In the genomic region with DNA sequence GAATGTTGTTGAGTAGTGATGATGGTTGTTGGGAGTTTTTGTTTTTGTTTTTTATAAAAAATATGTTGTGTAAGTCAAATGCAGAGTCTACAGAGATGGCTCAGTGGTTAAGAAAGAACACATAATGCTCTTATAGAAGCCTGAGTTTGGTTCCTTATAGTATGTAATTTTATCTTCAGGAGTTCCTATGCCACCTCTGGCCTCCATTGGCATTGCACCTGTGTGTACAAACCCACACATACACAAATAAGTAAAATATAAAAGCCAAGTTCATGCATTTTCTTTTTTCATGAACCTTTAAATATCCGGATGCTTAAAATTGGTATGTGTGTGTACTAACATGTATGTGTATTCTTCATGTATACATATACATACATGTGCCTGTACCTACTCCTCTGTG, we compare ENCODE assay signal across 30 mouse cellular contexts. TPM values are rescaled to one million over a fixed set of nuclear protein-coding genes. Genes with fewer than 3 reads are reported as not detected.
DNase-seq lines count a peak whose midpoint lies in the region; ATAC-seq and TF ChIP-seq lines count a peak whose summit lies in the region.
"Had no signal": no experiment of that assay in that cellular context is flagged by ENCODE, and none has a peak within 500 bp of the region (broad histone marks: within the 10 kb centered on the region; RNA-seq: fewer than 3 reads in every experiment).

No protein-coding gene starts in this region.

- H3K4me2 ChIP-seq in intestine, postnatal 0 days (replicated peaks; ENCODE audit: low read depth) = no peak overlapping the region
- H3K4me2 ChIP-seq in intestine, embryonic 16.5 days (ENCODE audit: low read depth, low read length) = no peak overlapping the region
- H3K4me2 ChIP-seq: embryonic facial prominence, embryonic 13.5 days; forebrain, embryonic 12.5 days; forebrain, embryonic 15.5 days; heart, embryonic 13.5 days; hindbrain, embryonic 12.5 days; hindbrain, embryonic 15.5 days had no signal

- H3K27ac ChIP-seq in intestine, postnatal 0 days (ENCODE audit: low read depth, low read length) = no peak overlapping the region
- H3K27ac ChIP-seq in intestine, embryonic 16.5 days (ENCODE audit: low read length) = no peak overlapping the region
- no peak overlapping the region for H3K27ac ChIP-seq in left cerebral cortex, adult 2 months
- no peak overlapping the region for H3K27ac ChIP-seq in hindbrain, embryonic 10.5 days
- H3K27ac ChIP-seq: embryonic facial prominence, embryonic 10.5 days; embryonic facial prominence, embryonic 13.5 days; forebrain, embryonic 12.5 days; forebrain, embryonic 15.5 days; heart, embryonic 10.5 days; heart, embryonic 13.5 days; hindbrain, embryonic 12.5 days; hindbrain, embryonic 15.5 days had no signal

- no peaks in the 10 kb centered on the region for H3K9me3 ChIP-seq in intestine, postnatal 0 days (ENCODE audit: control insufficient read depth)
- no peaks in the 10 kb centered on the region for H3K9me3 ChIP-seq in intestine, embryonic 16.5 days (ENCODE audit: control insufficient read depth, low read length)
- no peaks in the 10 kb centered on the region for H3K9me3 ChIP-seq in E14TG2a.4 (ENCODE audit: low read length)
- no peaks in the 10 kb centered on the region for H3K9me3 ChIP-seq in hindbrain, embryonic 10.5 days
- H3K9me3 ChIP-seq: embryonic facial prominence, embryonic 10.5 days; embryonic facial prominence, embryonic 13.5 days; forebrain, embryonic 12.5 days; forebrain, embryonic 15.5 days; G1E; heart, embryonic 10.5 days; heart, embryonic 13.5 days; hindbrain, embryonic 12.5 days; hindbrain, embryonic 15.5 days had no signal

- no peak overlapping the region for H3K4me3 ChIP-seq in intestine, postnatal 0 days (ENCODE audit: low read depth, low read length)
- no peak overlapping the region for H3K4me3 ChIP-seq in intestine, embryonic 16.5 days (ENCODE audit: low read length)
- no peak overlapping the region for H3K4me3 ChIP-seq in left cerebral cortex, adult 2 months
- H3K4me3 ChIP-seq in E14TG2a.4 (replicated peaks; ENCODE audit: low read length) = no peak overlapping the region
- no peak overlapping the region for H3K4me3 ChIP-seq in hindbrain, embryonic 10.5 days
- H3K4me3 ChIP-seq: embryonic facial prominence, embryonic 10.5 days; embryonic facial prominence, embryonic 13.5 days; erythroblast, embryonic 14.5 days; forebrain, embryonic 12.5 days; forebrain, embryonic 15.5 days; heart, embryonic 10.5 days; heart, embryonic 13.5 days; hindbrain, embryonic 12.5 days; hindbrain, embryonic 15.5 days had no signal

- H3K36me3 ChIP-seq in intestine, postnatal 0 days (ENCODE audit: control insufficient read depth, insufficient read depth) = peaks cover 65% of the 10 kb centered on the region
- peaks cover 33% of the 10 kb centered on the region for H3K36me3 ChIP-seq in intestine, embryonic 16.5 days (ENCODE audit: control insufficient read depth, insufficient read depth, low read length)
- H3K36me3 ChIP-seq in E14TG2a.4 (ENCODE audit: insufficient read depth, low read length) = peaks cover 93% of the 10 kb centered on the region
- peaks cover 97% of the 10 kb centered on the region for H3K36me3 ChIP-seq in hindbrain, embryonic 10.5 days

- ATAC-seq in intestine, postnatal 0 days = no peak
- no peak for ATAC-seq in intestine, embryonic 16.5 days
- ATAC-seq: activated CD4-positive, CD25-positive, alpha-beta regulatory T cell, adult 4 months; forebrain, embryonic 15.5 days had no signal

- no peaks in the 10 kb centered on the region for H3K27me3 ChIP-seq in intestine, postnatal 0 days (replicated peaks; ENCODE audit: control insufficient read depth, insufficient read depth, low read length)
- H3K27me3 ChIP-seq in intestine, embryonic 16.5 days (replicated peaks; ENCODE audit: control insufficient read depth, insufficient read depth, low read length) = no peaks in the 10 kb centered on the region
- no peaks in the 10 kb centered on the region for H3K27me3 ChIP-seq in E14TG2a.4 (ENCODE audit: insufficient read depth, low read length)
- no peaks in the 10 kb centered on the region for H3K27me3 ChIP-seq in hindbrain, embryonic 10.5 days (ENCODE audit: insufficient read depth, poor library complexity, severe bottlenecking)
- H3K27me3 ChIP-seq: embryonic facial prominence, embryonic 13.5 days; forebrain, embryonic 12.5 days; forebrain, embryonic 15.5 days; heart, embryonic 13.5 days; hindbrain, embryonic 12.5 days; hindbrain, embryonic 15.5 days had no signal

- 98% methylated on average over 1 of the region's 1 CpGs for WGBS in intestine, postnatal 0 days
- WGBS in intestine, embryonic 16.5 days = 98% methylated on average over 1 of the region's 1 CpGs
- 95% methylated on average over 1 of the region's 1 CpGs for WGBS in hindbrain, embryonic 10.5 days

- DNase-seq in left cerebral cortex, adult 2 months (ENCODE audit: extremely low spot score in 1 of 2, low spot score in 2 of 2) = no peak
- no peak for DNase-seq in left cerebral cortex, postnatal 14 days (ENCODE audit: low spot score in 2 of 2)
- DNase-seq in 3T3-L1 (ENCODE audit: low read depth, low spot score) = peak; percentile 37
- no peak for DNase-seq in ovary, adult 18-20 months (ENCODE audit: low spot score)
- DNase-seq in hindbrain, embryonic 10.5 days (ENCODE audit: low spot score) = no peak
- DNase-seq: adrenal gland, adult 8-10 months; adrenal gland, postnatal 25 days; cerebellum, adult 11-12 months; cerebellum, adult 8-10 months; cerebellum, postnatal 10 days; cerebellum, postnatal 36 days; embryo, embryonic 11 days; gastrocnemius, postnatal 10 days; heart, adult 18-20 months; heart, postnatal 14 days; heart, postnatal 4 days had no signal

- intact Hi-C loops in left cerebral cortex, adult 2 months (cut with DNase I) = no loop called here
- intact Hi-C loops in left cerebral cortex, postnatal 14 days (cut with DNase I) = no loop called here

- TF ChIP-seq CTCF in intestine, postnatal 0 days (IDR thresholded peaks at IDR 0.05; ENCODE audit: low read depth) = 0 out of 2 replicates have a peak, but pooled peaks have one; percentile 10
- peak; percentile 25 for TF ChIP-seq CTCF in left cerebral cortex, adult 2 months (IDR thresholded peaks at IDR 0.05)
- peak; percentile 9; the same call in 1 of the 2 replicates for TF ChIP-seq CTCF in E14TG2a.4 (conservative IDR thresholded peaks at IDR 0.05; ENCODE audit: low read length)

- H3K4me1 ChIP-seq in intestine, postnatal 0 days (replicated peaks; ENCODE audit: control insufficient read depth, insufficient read depth, low read length) = no peaks in the 10 kb centered on the region
- no peaks in the 10 kb centered on the region for H3K4me1 ChIP-seq in intestine, embryonic 16.5 days (ENCODE audit: control insufficient read depth, insufficient read depth, low read length)
- H3K4me1 ChIP-seq in E14TG2a.4 (replicated peaks; ENCODE audit: low read depth, low read length) = peaks cover 4% of the 10 kb centered on the region; the same call in 1 of the 2 replicates
- H3K4me1 ChIP-seq in hindbrain, embryonic 10.5 days (replicated peaks) = no peaks in the 10 kb centered on the region
- H3K4me1 ChIP-seq: embryonic facial prominence, embryonic 10.5 days; embryonic facial prominence, embryonic 13.5 days; forebrain, embryonic 12.5 days; forebrain, embryonic 15.5 days; heart, embryonic 10.5 days; heart, embryonic 13.5 days; hindbrain, embryonic 12.5 days; hindbrain, embryonic 15.5 days had no signal

- H3K9ac ChIP-seq in intestine, postnatal 0 days (ENCODE audit: low read depth, low read length) = no peak overlapping the region
- H3K9ac ChIP-seq in intestine, embryonic 16.5 days (ENCODE audit: low read depth, low read length) = no peak overlapping the region
- H3K9ac ChIP-seq: embryonic facial prominence, embryonic 13.5 days; forebrain, embryonic 12.5 days; forebrain, embryonic 15.5 days; heart, embryonic 13.5 days; hindbrain, embryonic 12.5 days; hindbrain, embryonic 15.5 days had no signal

RNA-seq across cellular contexts. Expression of a gene that starts 22.9 kb away (rescaled TPM):
- polyA plus RNA-seq in intestine, postnatal 0 days (2015; fragmentation: Nextera tagmentation; extraction: Ambion mirVana) = 7.8 and 10.0 TPM in 2 replicates
- 19.0 and 21.1 TPM in 2 replicates for polyA plus RNA-seq in intestine, embryonic 16.5 days (2015; fragmentation: Nextera tagmentation; extraction: Ambion mirVana)
- 10 to 100 TPM; 19.4 to 24.4 TPM for total RNA-seq in left cerebral cortex, adult 2 months (2021)
- total RNA-seq in left cerebral cortex, postnatal 14 days (2021) = 10 to 100 TPM; 36.2 to 37.5 TPM
- polyA plus RNA-seq in hindbrain, embryonic 10.5 days (2016; fragmentation: Nextera tagmentation; extraction: Ambion mirVana) = 3.6 and 5.9 TPM in 2 replicates

RNA-seq across cellular contexts. Expression of a gene that starts 35.0 kb away (rescaled TPM):
- 11.4 and 13.4 TPM in 2 replicates for polyA plus RNA-seq in intestine, postnatal 0 days (2015; fragmentation: Nextera tagmentation; extraction: Ambion mirVana)
- polyA plus RNA-seq in intestine, embryonic 16.5 days (2015; fragmentation: Nextera tagmentation; extraction: Ambion mirVana) = 26.8 and 27.1 TPM in 2 replicates
- total RNA-seq in left cerebral cortex, adult 2 months (2021) = 10 to 100 TPM; 37.2 to 41.8 TPM
- total RNA-seq in left cerebral cortex, postnatal 14 days (2021) = 10 to 100 TPM; 31.8 to 32.2 TPM
- 28.1 and 39.3 TPM in 2 replicates for polyA plus RNA-seq in hindbrain, embryonic 10.5 days (2016; fragmentation: Nextera tagmentation; extraction: Ambion mirVana)

RNA-seq across cellular contexts. Expression of a gene that starts 39.5 kb away (rescaled TPM):
- polyA plus RNA-seq in intestine, postnatal 0 days (2015; fragmentation: Nextera tagmentation; extraction: Ambion mirVana) = 7.1 and 7.4 TPM in 2 replicates
- 19.8 and 21.0 TPM in 2 replicates for polyA plus RNA-seq in intestine, embryonic 16.5 days (2015; fragmentation: Nextera tagmentation; extraction: Ambion mirVana)
- total RNA-seq in left cerebral cortex, adult 2 months (2021) = 10 to 100 TPM; 12.9 to 14.8 TPM
- 10 to 100 TPM; 13.2 to 14.7 TPM for total RNA-seq in left cerebral cortex, postnatal 14 days (2021)
- polyA plus RNA-seq in hindbrain, embryonic 10.5 days (2016; fragmentation: Nextera tagmentation; extraction: Ambion mirVana) = 23.6 and 32.6 TPM in 2 replicates

RNA-seq across cellular contexts. Expression of a gene that starts 40.3 kb away (rescaled TPM):
- 80.1 and 83.0 TPM in 2 replicates for polyA plus RNA-seq in intestine, postnatal 0 days (2015; fragmentation: Nextera tagmentation; extraction: Ambion mirVana)
- 74.7 and 76.4 TPM in 2 replicates for polyA plus RNA-seq in intestine, embryonic 16.5 days (2015; fragmentation: Nextera tagmentation; extraction: Ambion mirVana)
- total RNA-seq in left cerebral cortex, adult 2 months (2021) = 10 to 100 TPM; 40.9 to 41.8 TPM
- 10 to 100 TPM; 41.2 to 44.6 TPM for total RNA-seq in left cerebral cortex, postnatal 14 days (2021)
- polyA plus RNA-seq in hindbrain, embryonic 10.5 days (2016; fragmentation: Nextera tagmentation; extraction: Ambion mirVana) = 75.6 and 83.0 TPM in 2 replicates

RNA-seq across cellular contexts. Expression of a gene that starts 48.2 kb away (rescaled TPM):
- 26.0 and 26.2 TPM in 2 replicates for polyA plus RNA-seq in intestine, postnatal 0 days (2015; fragmentation: Nextera tagmentation; extraction: Ambion mirVana)
- 33.6 and 34.7 TPM in 2 replicates for polyA plus RNA-seq in intestine, embryonic 16.5 days (2015; fragmentation: Nextera tagmentation; extraction: Ambion mirVana)
- 10 to 100 TPM; 36.5 to 39.1 TPM for total RNA-seq in left cerebral cortex, adult 2 months (2021)
- total RNA-seq in left cerebral cortex, postnatal 14 days (2021) = 10 to 100 TPM; 28.9 to 31.6 TPM
- polyA plus RNA-seq in hindbrain, embryonic 10.5 days (2016; fragmentation: Nextera tagmentation; extraction: Ambion mirVana) = 67.5 and 69.1 TPM in 2 replicates
